Mouse (Mus musculus) stomach, embryonic 15.5 days (tissue): ENCODE results near the gene Cep135. TPM values are rescaled to one million over a fixed set of nuclear protein-coding genes. Genes with fewer than 3 reads are reported as not detected.

Experiments
- ATAC-seq: fragments of 200-750 bp; cut with Nextera tagmentation; 2 replicates; pipeline ENCODE4 v1.8.0; 2017; ENCODE audit warnings: low read depth, moderate number of reproducible peaks, moderate TSS enrichment; ENCODE audit not compliant: insufficient read depth, low FRiP score
- H3K27ac ChIP-seq: fragments of 300-500 bp; sonication (generic); 2 replicates; pipeline ENCODE4 v1.5.1; 2015; ENCODE audit warnings: mild to moderate bottlenecking, inconsistent platforms
- H3K27me3 ChIP-seq: fragments of 300-500 bp; sonication (generic); replicated peaks from 2 replicates; pipeline ENCODE4 v1.6.1; 2015; ENCODE audit warnings: inconsistent platforms
- H3K36me3 ChIP-seq: fragments of 300-500 bp; sonication (generic); 2 replicates; pipeline ENCODE4 v1.6.1; 2015; ENCODE audit warnings: inconsistent platforms
- H3K4me1 ChIP-seq: fragments of 300-500 bp; sonication (generic); 2 replicates; pipeline ENCODE4 v1.6.1; 2015; ENCODE audit warnings: inconsistent platforms
- H3K4me2 ChIP-seq: fragments of 300-500 bp; sonication (generic); 2 replicates; pipeline ENCODE4 v1.6.1; 2015; ENCODE audit warnings: mild to moderate bottlenecking, inconsistent platforms
- H3K4me3 ChIP-seq: fragments of 300-500 bp; sonication (generic); replicated peaks from 2 replicates; pipeline ENCODE4 v1.5.1; 2015; ENCODE audit warnings: inconsistent platforms
- H3K9ac ChIP-seq: fragments of 300-500 bp; sonication (generic); 2 replicates; pipeline ENCODE4 v1.6.1; 2015; ENCODE audit warnings: inconsistent platforms
- H3K9me3 ChIP-seq: fragments of 300-500 bp; sonication (generic); 2 replicates; pipeline ENCODE4 v1.6.1; 2016; ENCODE audit warnings: inconsistent platforms
- WGBS: fragments of 180-500 bp; shearing (Covaris S2); methylation state at CpG from one replicate; pipeline ENCODE4 v1.1.7; 2015; 5-methylcytosine and 5-hydroxymethylcytosine counted together
- polyA plus RNA-seq: library from polyadenylated mRNA; unstranded; fragments of >200 nt; fragmentation: Nextera tagmentation; extraction: Ambion mirVana; gene quantifications from 2 replicates; pipeline ENCODE4 v1.2.1, GENCODE M21; 2015

Gene Cep135
- 6.7 and 7.1 TPM in 2 replicates for polyA plus RNA-seq

DNA sequence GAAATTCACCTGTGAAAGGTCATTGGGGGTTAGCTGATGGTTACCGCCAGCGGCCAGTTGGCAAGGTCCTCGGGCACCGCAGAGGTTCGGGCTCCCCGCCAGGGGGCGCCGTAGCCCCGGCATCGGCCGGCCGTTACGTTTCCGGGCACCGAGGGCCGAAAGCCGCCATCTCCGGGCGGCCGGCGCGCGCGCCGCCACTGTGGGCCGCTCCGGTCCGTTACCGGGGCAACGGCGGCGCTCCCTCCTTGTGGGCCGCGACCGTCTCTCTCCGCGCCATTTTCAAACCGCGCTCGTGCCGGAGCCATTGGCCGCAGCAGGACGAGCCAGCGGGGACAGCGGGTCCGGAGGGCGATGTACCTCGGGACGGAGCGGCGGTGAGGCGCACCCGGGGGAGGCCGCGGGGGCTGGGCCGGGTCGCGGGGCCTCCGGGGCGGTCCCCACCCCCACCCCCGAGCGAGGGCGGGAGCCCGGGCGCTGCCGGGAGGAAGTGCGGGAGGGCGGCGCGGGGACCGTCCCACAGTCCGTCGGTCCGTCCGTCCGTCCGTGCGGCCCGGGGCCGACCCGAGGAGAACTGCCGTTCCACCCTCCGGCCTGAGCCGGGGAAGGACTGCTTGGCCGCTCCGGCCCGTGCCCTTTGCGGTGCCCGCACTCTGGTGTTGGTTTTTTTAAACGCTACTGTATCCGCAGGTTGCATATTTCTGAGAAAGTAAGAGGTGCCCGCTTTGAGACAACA lies at the start of gene Cep135:
Gene Cep135 (plus strand): TSS at position 148 of the 733 bp plus-strand sequence.
- under 1% methylated on average over 79 of the region's 92 CpGs for WGBS
- H3K4me2 ChIP-seq = peak within 1 kb of the TSS; percentile 75
- peak within 1 kb of the TSS; percentile 55 for H3K9ac ChIP-seq
- ATAC-seq = peak; percentile 98
- no peaks in the 10 kb centered on the region for H3K27me3 ChIP-seq
- peaks cover 10% of the 10 kb centered on the region; the same call in 1 of the 2 replicates for H3K36me3 ChIP-seq
- peak within 1 kb of the TSS; percentile 84 for H3K27ac ChIP-seq
- H3K4me1 ChIP-seq = no peaks in the 10 kb centered on the region
- H3K4me3 ChIP-seq = peak within 1 kb of the TSS; percentile 66
- H3K9me3 ChIP-seq = no peaks in the 10 kb centered on the region

DNA sequence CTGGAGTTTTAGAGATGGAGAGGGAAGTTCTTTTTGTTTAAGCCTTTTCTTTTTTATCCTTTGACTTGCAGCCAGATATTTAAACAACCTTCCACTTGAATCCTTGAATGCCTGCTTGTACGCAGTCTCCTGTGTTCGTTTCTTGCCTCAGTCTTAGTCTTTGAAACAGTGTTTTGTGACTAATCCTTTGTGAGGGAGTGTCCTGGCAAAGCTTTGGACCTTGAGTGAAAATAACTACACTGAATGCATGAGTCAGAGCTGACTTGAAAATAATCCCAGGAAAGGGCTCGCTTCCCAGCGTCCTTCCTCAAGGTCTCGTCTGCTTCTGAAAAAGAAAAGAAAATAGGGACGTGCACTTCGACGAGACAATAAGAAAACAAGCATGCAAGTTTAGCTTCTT lies 48.3 kb upstream of the Cep135 start:
- peaks cover 28% of the 10 kb centered on the region for H3K36me3 ChIP-seq
- H3K4me3 ChIP-seq = no peak overlapping the region
- no peaks in the 10 kb centered on the region for H3K4me1 ChIP-seq
- 77% methylated on average over 8 of the region's 8 CpGs for WGBS
- H3K9ac ChIP-seq = no peak overlapping the region
- no peak for ATAC-seq
- H3K4me2 ChIP-seq = no peak overlapping the region
- no peak overlapping the region for H3K27ac ChIP-seq
- H3K9me3 ChIP-seq = no peaks in the 10 kb centered on the region
- H3K27me3 ChIP-seq = no peaks in the 10 kb centered on the region

DNA sequence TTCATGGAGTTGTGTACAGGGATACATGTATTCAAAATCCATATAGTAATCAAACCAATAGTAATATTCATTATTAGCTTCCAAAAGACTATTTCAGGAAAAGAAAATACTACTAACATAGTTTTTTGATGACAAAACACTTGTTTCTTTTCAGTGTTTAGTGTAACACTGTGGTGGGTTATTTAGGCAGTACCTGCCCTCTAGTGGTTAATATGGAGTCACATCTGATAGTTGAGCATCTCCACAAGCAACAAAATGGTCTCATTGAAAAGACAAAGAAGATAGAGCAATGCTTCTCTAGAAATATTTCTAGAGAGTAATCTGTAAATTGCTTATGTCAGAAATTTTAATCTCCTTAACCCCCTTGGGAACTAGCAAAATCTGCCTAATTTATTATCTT lies 47.7 kb upstream of the Cep135 start:
- Histone ChIP-seq H3K4me3 (no peak overlapping the region), H3K9me3 (no peaks in the 10 kb centered on the region), H3K4me2 (no peak overlapping the region), H3K4me1 (no peaks in the 10 kb centered on the region), H3K27ac (no peak overlapping the region), H3K9ac (no peak overlapping the region), H3K27me3 (no peaks in the 10 kb centered on the region), H3K36me3 (peaks cover 28% of the 10 kb centered on the region)
- no peak for ATAC-seq

DNA sequence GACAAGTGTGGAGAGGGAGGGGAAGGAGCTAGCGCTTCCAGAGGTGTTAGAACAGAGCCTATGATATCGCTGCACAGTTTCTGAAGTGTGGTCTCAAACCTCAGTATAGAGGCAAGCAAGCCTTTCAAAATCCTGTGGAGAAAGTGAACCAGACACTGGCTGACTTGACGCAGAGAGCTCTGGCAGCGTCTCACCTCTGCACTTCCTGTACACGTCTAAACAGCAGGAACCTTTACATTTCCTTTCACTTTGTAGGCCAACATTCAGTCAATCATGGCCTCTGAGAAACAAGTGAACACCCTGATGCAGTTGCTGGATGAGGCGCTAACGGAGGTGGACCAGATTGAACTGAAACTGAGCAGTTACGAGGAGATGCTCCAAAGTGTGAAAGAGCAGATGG lies 45.3 kb upstream of the Cep135 start:
- WGBS = 88% methylated on average over 8 of the region's 8 CpGs
- H3K27ac ChIP-seq = no peak overlapping the region
- H3K4me3 ChIP-seq = no peak overlapping the region
- no peak for ATAC-seq
- H3K4me2 ChIP-seq = no peak overlapping the region
- no peaks in the 10 kb centered on the region for H3K9me3 ChIP-seq
- H3K36me3 ChIP-seq = peaks cover 23% of the 10 kb centered on the region
- no peak overlapping the region for H3K9ac ChIP-seq
- H3K27me3 ChIP-seq = no peaks in the 10 kb centered on the region
- no peaks in the 10 kb centered on the region for H3K4me1 ChIP-seq

DNA sequence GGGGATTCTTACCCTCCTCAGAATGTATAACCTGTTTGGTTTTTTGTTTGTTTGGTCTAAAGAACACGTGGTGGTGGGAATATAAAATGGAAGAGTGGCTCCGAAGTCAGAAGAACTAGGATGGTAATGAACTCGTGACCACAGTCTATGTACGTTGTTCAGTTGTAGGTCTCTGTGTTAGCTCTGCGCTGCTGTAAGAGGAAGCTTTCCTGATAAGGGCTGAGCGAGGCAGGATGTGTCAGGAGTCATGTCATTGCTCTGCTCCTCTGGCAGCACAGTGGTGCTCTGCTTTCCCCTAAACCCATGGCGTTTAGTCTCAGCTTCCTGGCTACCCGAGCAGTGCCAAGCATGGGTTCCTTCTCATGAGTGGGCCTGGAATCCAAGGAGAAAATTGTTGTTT lies 38.1 kb upstream of the Cep135 start:
- no peak overlapping the region for H3K9ac ChIP-seq
- WGBS = 81% methylated on average over 8 of the region's 8 CpGs
- H3K4me3 ChIP-seq = no peak overlapping the region
- no peak overlapping the region for H3K27ac ChIP-seq
- no peaks in the 10 kb centered on the region for H3K27me3 ChIP-seq
- no peak overlapping the region for H3K4me2 ChIP-seq
- H3K36me3 ChIP-seq = 0 out of 2 replicates have a peak, but pooled peaks cover 3% of the 10 kb centered on the region
- no peak for ATAC-seq
- H3K4me1 ChIP-seq = no peaks in the 10 kb centered on the region
- H3K9me3 ChIP-seq = no peaks in the 10 kb centered on the region

DNA sequence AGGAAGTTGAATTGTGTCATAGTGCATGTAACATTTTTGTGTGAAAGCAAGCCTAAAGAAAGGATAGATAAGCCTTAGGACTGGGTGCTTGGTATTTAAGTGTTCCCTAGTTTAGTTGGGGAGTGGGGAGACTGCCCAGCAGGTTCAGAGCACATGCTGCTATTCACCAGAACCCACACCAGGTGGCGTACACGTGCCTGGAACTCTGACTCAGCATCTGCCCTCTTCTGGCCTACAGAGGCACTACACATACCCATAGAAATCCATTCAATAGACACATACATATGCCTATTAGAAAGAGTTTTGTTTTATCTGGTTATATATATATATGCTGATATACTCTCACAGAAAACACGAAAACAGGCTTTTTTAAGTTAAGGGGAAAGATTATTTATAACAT lies 23.2 kb upstream of the Cep135 start:
- 25% methylated on average over 3 of the region's 3 CpGs for WGBS

DNA sequence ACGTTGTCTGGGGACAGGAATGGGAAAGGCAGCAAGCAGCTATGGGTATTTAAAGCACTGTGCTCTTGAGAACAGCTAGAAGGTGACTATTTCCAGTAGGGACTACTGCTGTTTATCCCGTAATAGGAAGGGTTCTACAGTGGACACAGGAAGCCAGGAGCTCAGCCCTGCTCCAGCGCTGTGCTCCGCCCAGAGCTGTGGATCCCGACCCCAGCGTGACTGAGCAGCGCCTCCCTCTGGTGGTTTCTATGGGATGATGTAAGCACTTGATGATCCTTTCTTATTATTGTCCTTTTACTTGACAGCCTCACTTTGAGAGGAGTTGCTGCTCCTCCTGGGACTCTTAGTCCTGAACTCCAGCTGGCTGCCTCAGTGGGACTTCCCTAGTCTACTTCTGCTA lies 14.2 kb upstream of the Cep135 start:
- Histone ChIP-seq H3K4me2 (no peak overlapping the region), H3K9ac (no peak overlapping the region), H3K27ac (no peak overlapping the region), H3K4me1 (no peaks in the 10 kb centered on the region), H3K9me3 (no peaks in the 10 kb centered on the region), H3K36me3 (0 out of 2 replicates have a peak, but pooled peaks cover 9% of the 10 kb centered on the region), H3K4me3 (no peak overlapping the region), H3K27me3 (no peaks in the 10 kb centered on the region)
- 68% methylated on average over 7 of the region's 7 CpGs for WGBS
- no peak for ATAC-seq

More for the DNA sequence above, 23.2 kb upstream of the Cep135 start:
- Histone ChIP-seq H3K4me1 (no peaks in the 10 kb centered on the region), H3K9ac (no peak overlapping the region), H3K27me3 (no peaks in the 10 kb centered on the region), H3K27ac (no peak overlapping the region), H3K36me3 (peaks cover 18% of the 10 kb centered on the region), H3K4me2 (no peak overlapping the region), H3K9me3 (no peaks in the 10 kb centered on the region), H3K4me3 (no peak overlapping the region)
- ATAC-seq = no peak

DNA sequence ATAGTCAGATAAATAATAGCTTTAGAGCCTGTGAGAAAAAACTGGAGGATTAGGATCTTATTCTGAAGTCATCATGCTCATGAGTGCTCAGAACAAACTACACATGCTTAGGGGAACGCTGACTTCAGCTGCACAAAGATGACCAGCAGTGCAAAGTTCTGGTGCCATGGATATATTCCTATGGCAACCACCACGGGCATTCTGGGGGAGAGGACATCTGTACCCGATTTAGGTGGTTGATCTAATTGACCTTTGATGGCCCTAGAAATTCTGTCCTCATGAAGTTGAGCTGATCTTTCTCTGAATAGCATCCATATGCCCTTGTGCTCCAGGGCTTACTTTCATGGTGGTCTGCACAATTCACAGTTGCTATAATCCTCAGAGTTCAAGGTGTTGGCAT lies 11.5 kb upstream of the Cep135 start:
- no peaks in the 10 kb centered on the region for H3K4me1 ChIP-seq
- no peak overlapping the region for H3K9ac ChIP-seq
- no peak overlapping the region for H3K4me3 ChIP-seq
- 91% methylated on average over 3 of the region's 3 CpGs for WGBS
- no peaks in the 10 kb centered on the region for H3K9me3 ChIP-seq
- no peak overlapping the region for H3K27ac ChIP-seq
- no peak for ATAC-seq
- H3K27me3 ChIP-seq = no peaks in the 10 kb centered on the region
- no peaks in the 10 kb centered on the region for H3K36me3 ChIP-seq
- H3K4me2 ChIP-seq = no peak overlapping the region

DNA sequence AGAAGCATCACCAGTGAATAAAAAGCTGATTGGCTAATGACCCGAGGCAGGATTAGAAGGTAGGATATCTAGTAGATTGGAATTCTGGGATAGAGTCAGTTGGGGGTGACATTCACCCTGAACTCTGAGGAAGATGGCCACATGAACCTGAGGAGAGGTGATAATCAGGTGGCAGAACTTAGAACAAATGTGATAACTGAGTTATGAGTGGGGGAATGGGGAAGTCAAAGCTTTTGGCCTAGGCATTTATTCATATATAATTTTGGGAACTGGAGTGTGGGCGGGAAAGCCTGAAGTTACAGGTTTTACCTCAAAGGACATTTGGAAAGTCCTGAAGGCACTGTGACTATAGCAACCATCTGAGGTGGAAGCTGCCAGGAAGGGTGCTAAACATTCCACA lies 3.1 kb upstream of the Cep135 start:
- Histone ChIP-seq H3K27me3 (no peaks in the 10 kb centered on the region), H3K4me3 (no peak overlapping the region), H3K4me2 (no peak overlapping the region), H3K4me1 (no peaks in the 10 kb centered on the region), H3K9ac (no peak overlapping the region), H3K9me3 (no peaks in the 10 kb centered on the region), H3K27ac (no peak overlapping the region), H3K36me3 (no peaks in the 10 kb centered on the region)
- ATAC-seq = no peak
- WGBS = 81% methylated on average over 2 of the region's 2 CpGs

DNA sequence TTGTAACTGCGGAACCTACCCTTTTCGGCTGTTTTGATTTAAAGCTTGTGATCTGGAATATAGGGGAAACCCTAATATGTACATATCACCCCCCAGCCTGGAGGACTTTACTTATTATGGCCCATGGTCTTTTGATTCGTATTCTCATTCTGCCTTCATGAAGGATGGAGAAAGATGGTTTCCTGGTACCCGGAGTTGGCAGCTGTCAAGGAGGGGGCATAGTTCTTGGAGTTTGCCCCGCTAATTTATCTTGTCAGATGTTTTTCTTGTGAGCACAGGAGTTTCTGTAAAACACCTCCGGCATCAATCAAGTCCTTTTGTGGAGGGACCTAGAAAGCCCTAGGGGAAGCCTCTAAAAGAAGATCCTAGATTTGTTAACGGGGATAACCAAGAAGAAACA lies 813 bp downstream of the Cep135 start:
- Histone ChIP-seq H3K9ac (peak overlapping the region; percentile 55), H3K36me3 (peaks cover 10% of the 10 kb centered on the region; the same call in 1 of the 2 replicates), H3K27me3 (no peaks in the 10 kb centered on the region), H3K4me3 (peak overlapping the region; percentile 66), H3K4me2 (peak overlapping the region; percentile 75), H3K9me3 (no peaks in the 10 kb centered on the region), H3K27ac (peak overlapping the region; percentile 84), H3K4me1 (no peaks in the 10 kb centered on the region)
- 5% methylated on average over 7 of the region's 7 CpGs for WGBS
- ATAC-seq = no peak

DNA sequence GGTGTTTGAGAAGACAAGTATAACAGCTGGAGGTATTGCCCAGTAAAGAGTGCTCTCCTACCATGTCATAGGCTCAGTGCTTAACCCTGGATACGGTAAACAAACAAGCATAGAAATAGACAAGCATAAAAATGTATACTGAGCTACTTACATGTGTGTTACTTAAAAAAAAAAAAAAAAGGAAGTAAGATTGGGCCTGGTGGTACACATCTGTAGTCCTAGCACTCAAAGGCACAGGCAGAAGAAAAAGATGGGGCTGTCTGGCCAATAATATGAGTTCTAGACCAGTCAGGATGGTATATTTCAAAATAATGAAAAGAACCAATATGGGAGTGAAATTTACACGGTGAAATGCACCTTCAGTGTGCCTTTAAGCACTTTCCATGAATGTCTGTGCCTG lies 1.5 kb downstream of the Cep135 start:
- H3K4me2 ChIP-seq = peak overlapping the region; percentile 75; the same call in 1 of the 2 replicates
- H3K9ac ChIP-seq = no peak overlapping the region
- no peak overlapping the region for H3K27ac ChIP-seq
- ATAC-seq = no peak
- H3K9me3 ChIP-seq = no peaks in the 10 kb centered on the region
- H3K4me3 ChIP-seq = no peak overlapping the region; the same call in 1 of the 2 replicates
- H3K4me1 ChIP-seq = no peaks in the 10 kb centered on the region
- H3K27me3 ChIP-seq = no peaks in the 10 kb centered on the region
- 82% methylated on average over 2 of the region's 2 CpGs for WGBS
- H3K36me3 ChIP-seq = peaks cover 13% of the 10 kb centered on the region

DNA sequence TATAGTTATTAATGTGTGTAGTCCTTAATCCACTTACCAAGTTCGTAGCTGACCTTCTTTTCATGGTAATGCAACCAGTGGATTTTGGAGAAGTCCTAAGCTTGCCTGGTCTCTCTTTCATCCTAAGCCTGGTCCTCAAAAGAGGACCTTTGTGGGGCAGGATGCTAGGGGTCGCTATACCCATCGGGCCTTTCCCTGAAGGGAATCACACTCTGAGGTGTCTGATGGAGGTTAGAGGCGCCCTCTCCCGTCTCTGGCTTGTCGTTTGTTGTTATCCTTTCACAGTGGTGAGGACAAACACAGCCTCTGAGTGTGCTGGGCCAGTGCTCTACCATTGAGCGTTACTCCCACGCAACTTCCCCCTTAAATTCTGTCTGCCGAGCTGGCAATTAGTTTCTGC lies 3.4 kb downstream of the Cep135 start:
- Histone ChIP-seq H3K4me2 (no peak overlapping the region), H3K27me3 (no peaks in the 10 kb centered on the region), H3K4me1 (no peaks in the 10 kb centered on the region), H3K4me3 (no peak overlapping the region), H3K27ac (no peak overlapping the region), H3K36me3 (peaks cover 26% of the 10 kb centered on the region), H3K9me3 (no peaks in the 10 kb centered on the region), H3K9ac (no peak overlapping the region)
- ATAC-seq = no peak
- WGBS = 58% methylated on average over 9 of the region's 9 CpGs
